Mouse (Mus musculus): ENCODE measurements around the gene Kif19a.

DNA sequence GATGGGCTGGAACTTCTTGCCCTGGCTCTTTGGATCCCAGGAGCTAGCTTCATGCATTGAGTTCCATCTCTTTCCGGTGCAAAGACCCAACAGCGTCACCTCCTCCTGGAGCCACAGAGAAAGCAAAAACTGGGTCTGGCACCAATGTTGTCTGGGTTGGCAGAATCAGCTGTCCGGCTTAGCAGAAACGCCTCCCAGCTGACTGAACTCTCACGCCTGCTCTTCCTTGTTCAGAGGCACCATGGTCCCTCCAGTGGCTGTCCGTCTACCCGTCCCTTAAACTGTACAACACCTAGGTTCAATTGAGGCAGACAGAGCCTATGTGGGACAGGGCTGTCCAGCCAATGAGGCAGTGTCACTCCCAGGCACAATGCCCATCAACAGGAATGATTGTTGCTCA lies 32.0 kb downstream of the Kif19a start:
- no peak for TF ChIP-seq EP300 (IDR thresholded peaks at IDR 0.05; ENCODE audit: insufficient read depth, low read depth, low read length)
- TF ChIP-seq POLR2A (IDR thresholded peaks at IDR 0.05; ENCODE audit: insufficient read depth, low read length): no peak
- TF ChIP-seq CTCF (IDR thresholded peaks at IDR 0.05; ENCODE audit: low read depth, low read length): no peak
